Mouse (Mus musculus) brain, embryonic 14.5 days (tissue): ENCODE data around the gene Rasip1.

Experiments
- CTCF ChIP-seq: fragments of 200-500 bp; IDR thresholded peaks from 2 replicates; pipeline ENCODE4 v1.5.1; 2012; ENCODE audit warnings: inconsistent platforms, mild to moderate bottlenecking, moderate library complexity, borderline replicate concordance; ENCODE audit not compliant: insufficient read depth, insufficient read length; ENCODE audit errors: extremely low read depth
- POLR2A ChIP-seq: fragments of 200-500 bp; IDR thresholded peaks from 2 replicates; pipeline ENCODE4 v1.6.1; 2012; ENCODE audit warnings: mild to moderate bottlenecking, inconsistent platforms, borderline replicate concordance; ENCODE audit not compliant: poor library complexity, insufficient read depth, insufficient read length, severe bottlenecking; ENCODE audit errors: extremely low read depth

GRCm38 (mm10) chr7:45625481-45625880 lies 1.8 kb upstream of the Rasip1 start:
- no peak for TF ChIP-seq CTCF
- no peak for TF ChIP-seq POLR2A
